Mouse (Mus musculus) heart, postnatal 0 days (tissue): ENCODE measurements around the gene Tmem267.
"Not testable (repeated sequence)": the region's sequence is repeated elsewhere in the genome, so short reads cannot be mapped to it uniquely, and the experiment has no call there.

ENCODE experiments used
- CTCF ChIP-seq: IDR thresholded peaks from 2 replicates; pipeline ENCODE4 v1.5.1; 2016; ENCODE audit warnings: antibody characterized with exemption, control low read depth, low read depth
- EP300 ChIP-seq: IDR thresholded peaks from 2 replicates; pipeline ENCODE4 v1.6.1; 2016; ENCODE audit warnings: antibody characterized with exemption, low read depth

DNA sequence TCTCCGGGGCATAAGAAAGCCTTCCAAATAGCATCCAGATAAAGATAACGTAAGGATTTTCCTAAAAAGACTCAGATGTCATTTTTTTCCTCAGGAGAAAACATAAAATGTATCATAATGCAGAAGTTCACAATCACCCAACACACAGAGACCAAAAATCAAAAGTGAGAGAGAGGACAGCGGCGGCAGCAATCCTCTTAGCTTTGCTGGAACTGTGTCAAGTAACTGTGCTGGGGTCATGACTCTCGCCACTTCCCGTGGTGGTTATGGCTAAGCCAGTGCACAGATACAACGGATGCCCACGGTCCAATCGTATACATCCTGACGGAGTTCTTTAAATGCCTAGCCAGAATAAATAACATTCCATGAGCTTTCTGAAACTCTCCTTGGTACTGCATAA lies 4.2 kb downstream of the Tmem267 start:
- TF ChIP-seq EP300, CTCF: not testable (repeated sequence)
